Mouse (Mus musculus) frontal cortex, postnatal 36 days (tissue): ENCODE measurements around the gene Fam192a.
A peak's percentile ranks its signal among the peaks of the same experiment; 100 is the strongest.

Experiments
- DNase-seq, 2 experiments: peaks; one replicate each; pipeline ENCODE4 v3.0.0; 2022; ENCODE audit warnings: low spot score in 2 of 2

The Fam192a gene

DNA sequence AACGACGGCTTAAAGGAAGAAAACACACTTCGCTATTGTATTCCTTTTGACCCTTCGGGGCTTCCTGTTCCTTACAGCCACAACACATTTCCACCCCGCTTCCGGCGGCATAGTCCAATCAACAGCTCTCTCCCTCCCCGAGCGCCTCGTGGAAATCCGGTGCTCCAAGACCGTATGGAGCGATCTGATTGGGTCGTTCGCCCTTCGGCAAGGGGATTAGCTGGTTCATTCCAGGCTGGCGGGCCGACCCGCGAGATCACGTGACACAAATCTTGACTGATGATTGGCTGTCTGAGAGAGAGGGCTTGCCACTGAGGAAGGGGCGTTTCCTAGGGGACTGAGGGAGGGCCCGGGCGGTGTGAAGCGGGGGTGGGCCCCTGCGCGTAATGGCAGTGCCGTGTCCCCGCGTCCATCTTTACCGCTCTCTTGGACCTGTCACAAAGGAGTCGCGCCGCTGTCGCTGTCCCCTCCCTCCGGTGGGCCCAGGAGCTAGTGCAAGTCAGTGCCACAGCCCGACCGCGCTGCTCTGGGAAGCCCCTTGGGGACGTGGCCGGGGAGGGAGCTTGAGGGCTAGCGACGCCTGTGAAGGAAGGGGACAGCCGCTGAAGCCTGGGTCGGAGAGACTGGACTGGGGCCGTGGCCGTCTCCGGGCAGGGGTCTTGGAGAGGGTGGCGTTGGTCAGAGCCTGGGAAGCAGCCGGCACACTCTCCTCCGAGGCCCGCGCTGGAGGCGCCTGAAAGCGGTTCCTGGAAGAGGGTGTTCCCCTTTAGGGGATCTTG is at the start of gene Fam192a, which contains the start of gene Rspry1:
TSS of gene Fam192a (minus strand) at position 391 of the 779 bp plus-strand sequence.
TSS of gene Rspry1 (plus strand) at position 331 of the 779 bp plus-strand sequence.
- DNase-seq, result peak; percentile 100

DNA sequence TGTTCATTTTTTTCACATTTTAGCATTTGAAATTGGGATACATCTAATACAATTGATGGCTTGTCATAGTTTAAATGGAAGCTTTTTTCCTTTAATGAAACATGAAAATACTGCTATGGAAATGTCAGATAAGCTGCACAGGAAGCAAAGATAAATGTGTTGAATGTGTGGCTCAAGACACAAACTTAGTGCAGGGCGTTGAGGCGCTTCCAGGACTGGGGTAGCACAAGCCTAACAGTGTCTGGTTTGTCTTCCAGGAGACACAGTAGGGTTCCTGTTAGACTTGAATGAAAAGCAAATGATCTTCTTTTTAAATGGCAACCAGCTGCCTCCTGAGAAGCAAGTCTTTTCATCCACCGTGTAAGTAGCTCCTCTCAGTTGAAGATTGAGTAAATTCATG is 47.7 kb upstream of the Fam192a start:
- DNase-seq, result no peak

DNA sequence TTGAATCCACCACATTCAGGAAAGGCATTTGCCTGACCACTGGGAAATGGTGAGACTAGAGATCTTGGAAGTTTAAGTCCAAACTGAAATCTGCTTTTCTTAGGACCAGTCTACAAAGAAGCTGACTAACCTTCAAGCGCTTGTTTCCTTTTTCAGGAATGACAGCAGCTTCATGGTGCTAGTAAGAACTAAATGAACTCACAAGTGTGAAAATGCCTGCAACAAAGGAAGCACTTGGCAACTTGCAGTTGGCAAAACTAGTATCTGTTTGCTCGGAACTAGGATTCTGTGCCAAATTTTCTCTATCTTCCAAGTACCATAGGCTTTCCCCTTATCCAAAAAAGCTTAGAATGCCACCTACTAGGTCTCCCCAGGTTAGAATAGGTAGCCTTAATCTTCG is 44.4 kb upstream of the Fam192a start:
- DNase-seq, result no peak

DNA sequence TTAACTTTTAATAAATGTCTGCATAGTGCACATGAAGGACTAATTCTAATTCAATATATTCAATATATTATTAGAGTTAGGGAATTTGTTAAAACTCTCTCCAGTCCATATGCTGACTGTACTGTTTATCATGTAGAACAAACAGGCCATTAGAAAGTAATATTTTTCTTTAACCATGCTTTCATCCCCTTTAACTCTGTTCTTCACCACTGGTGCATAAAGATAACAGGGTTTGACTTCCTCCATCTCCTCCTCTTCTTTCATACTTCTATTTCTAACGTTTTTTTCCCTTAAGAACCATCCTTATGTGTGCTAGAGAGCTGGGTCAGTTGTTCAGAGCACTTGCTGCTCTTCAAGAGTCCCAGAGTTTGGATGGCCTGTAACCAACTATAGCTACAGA is 43.4 kb upstream of the Fam192a start:
- DNase-seq, result no peak

DNA sequence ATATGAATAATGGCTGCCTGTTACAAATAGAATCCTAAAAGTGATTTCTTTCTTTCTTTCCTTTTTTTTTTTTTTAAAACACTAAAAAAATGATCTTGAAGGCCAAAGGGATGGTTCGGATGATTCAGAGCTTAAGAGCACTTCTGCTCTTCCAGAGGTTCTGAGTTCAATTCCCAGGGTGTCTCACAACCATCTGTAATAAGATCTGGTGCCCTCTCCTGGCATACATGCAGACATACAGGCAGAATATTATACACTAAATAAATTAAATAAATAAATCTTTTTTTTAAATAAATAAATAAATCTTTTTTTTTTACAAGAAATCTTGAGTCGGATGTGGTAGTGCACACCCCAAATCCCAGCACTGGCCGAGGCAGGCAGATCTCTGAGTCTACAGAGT is 40.1 kb upstream of the Fam192a start:
- DNase-seq, result no peak

DNA sequence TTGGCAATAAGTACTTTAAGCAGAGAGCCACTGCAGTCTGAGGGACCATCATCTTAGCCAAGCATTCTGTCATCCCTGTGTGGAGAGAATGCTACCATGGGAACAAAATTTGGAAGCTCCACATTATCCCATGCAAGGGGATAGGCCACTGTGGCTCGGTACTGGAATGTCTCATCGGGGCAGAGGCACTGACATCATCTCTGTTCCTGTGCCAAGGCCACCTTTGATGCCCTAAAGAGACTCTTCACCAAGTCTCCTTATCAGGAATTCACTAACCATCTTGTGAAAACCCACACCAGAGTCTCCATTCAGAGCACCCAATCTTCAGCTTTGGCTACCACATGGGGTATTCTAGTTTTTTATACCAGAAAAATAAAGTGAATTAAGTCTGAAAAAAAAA is 39.4 kb upstream of the Fam192a start:
- DNase-seq, result no peak

DNA sequence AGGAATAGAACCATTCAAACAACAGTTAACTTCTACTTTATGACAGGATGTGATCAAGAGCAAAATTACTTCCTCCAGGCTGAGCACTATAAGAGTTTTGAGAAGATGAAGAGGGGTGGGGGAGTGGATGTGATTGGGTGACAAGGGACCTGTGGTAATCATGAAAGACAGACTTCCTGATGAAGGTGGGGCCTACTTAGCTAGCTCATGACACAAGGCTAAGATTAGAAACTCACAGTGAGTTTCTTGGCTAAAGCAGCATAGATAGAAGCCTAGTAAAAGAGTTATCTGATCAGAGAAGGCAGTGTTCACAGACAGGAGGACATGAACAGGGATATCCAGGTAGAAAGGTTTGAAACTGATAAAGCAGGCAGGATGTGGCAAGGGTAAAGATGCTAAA is 32.4 kb upstream of the Fam192a start:
- DNase-seq, result no peak

DNA sequence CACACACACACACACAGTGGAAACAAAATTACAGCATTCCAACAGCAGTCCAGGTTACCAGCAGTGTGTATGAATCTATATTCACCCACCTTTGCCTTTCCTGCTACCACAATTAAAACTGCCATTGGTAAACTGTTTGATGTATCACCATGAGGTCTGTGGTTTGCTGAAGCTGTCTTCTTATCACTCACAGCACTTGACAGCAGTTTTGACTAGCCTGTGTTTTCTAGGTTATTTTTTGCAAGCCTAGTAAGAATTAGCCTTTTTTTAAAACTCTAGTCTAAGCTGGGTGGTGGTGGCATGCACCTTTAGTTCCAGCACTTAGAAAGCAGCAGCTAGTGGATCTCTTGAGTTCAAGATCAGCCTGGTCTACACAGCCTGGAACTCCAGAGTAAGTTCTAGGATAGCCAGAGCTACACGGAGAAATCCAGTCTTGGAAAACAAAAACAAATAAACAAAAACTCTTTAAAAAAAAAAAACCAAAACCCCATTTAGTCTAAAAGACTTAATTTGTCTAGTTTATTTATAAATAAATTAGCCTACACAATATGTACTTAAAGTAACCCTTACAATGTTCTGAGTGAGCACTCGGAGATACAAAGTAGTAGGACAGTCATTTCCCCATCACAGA is 31.9 kb upstream of the Fam192a start:
- no peak for DNase-seq

DNA sequence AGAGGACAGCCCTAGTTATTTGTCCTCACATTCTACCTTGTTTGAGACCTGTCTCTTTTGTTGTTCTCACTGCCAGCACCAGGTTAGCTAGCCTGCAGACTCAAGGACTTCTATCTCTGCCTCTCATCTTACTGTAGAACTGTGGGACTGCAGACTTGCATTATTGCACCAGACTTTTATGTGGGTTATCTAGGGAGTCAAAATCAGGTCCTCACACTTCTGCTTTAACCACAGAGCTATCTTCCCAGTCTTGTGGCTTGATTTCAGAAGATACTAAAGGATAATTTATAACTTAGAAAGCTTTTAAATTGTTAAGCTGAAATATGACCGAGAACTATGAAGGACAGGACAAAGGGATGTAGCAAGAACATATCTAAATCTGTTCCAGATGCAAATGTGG is 23.1 kb upstream of the Fam192a start:
- DNase-seq, result no peak

DNA sequence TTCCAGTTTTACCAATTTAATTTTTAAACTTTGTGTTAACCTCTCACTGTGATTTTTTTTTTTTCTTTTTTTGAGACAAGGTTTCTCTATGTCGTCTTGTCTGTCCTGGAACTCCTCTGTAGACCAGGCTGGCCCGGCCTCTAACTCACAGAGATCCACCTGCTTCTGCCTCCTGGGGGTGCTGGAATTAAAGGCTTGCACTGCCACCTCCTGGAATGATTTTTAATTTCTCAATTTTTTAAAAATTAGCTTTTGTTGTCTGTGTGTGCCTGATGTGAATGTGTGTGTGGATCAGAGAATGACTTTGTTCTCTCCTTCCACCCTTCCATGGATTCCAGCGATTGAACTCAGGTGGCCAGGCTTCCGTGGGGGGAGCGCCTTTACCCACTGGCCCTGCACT is 5.3 kb upstream of the Fam192a start:
- no peak for DNase-seq

DNA sequence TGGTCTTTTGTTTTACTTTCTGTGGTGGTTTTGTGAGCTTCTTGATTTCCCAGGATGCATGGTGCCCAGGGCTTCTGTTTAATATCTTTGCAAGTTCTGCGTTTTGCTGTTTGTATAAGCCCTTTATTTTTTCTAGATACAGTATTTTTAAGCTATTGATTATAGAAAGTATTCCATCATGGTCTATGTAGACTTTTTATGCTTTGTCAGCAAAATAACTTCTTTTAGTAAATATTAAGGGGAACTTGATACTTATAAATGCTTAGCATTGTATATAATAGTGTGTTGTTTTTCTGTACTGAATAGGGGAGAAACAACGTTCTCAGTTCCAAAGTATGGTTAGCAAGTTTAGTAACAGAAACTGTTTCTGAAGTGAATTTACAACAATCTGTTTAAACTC is 2.2 kb upstream of the Fam192a start:
- DNase-seq, result no peak

DNA sequence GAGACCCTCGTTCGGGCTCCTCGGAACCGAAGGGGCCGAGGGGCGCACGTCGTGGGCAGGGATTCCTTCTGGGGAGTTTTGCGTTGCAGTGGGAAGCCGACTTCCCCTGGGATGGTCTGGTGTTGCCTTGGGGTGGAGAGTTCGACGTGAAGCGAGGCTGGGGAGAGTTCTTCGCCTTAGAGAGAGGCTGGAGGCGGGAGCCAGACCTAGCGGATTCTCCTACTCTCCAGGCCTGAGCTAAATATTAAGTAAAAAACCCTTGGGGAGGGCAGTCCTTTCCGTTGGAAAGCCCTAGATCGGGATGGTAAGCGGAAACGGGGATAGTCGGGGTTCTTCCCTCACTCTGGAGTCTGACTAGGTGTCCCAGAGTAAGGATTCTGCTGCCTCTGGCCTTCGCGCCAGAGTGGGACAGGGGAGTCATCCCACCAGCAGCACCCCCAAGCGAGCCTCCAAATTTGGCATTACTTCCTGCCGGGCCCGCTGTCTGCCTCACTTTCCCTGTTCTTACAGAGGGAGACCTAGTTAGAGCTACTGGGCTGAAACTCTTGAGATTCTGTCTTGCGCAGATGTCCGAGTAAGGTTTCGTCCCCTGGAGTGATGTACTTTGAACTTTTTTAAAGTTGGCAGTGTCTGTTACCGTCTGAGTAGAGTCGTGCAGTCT is 804 bp upstream of the Fam192a start:
- peak in 1 of 2 experiments; percentile 13 for DNase-seq

DNA sequence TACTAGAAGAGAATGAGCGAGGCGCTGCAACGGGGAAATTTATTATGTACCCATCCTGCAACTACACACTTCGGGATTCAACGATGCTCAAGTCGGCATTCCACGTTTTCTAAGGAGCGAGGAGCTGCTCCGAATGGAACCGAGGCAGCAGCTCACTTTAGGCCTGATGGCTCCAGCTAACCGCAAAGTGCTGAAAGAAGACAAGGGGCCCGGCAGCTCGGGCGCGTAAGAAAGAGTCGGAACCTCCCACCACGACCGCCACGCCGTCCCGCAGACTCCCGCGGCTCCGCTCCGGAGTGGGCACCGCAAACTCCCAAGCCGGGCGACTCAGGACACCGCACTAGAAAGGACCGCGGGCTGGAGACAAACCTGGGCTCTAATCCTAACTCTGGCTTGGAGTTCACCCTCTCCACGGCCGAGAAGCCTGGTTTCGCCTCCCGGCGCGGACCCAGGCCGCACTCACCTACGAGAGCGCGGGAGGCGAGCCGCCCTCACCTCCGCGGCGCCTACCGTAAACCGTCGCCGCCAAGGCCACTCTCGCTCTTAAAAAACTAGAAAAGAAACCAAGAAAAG is 677 bp downstream of the Fam192a start:
- DNase-seq, result peak in 1 of 2 experiments; percentile 32

DNA sequence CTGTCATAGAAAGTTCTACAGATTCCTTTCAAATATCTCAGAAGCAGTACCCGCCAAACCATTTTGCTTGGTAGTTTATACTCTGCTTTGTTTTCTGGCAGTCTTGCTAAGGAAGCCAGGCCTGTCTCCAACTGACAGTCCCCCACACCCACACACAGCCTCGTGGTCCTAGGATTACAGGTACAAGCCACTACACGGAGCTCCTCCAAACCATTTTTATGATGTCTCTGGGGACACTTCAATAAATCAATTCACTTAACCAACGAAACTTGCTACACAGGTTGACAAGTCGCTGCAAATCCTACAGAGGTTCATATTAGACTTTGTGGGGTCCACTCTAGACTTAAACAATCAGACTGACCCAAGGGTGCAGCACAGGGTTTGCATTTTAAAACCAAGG is 1.3 kb downstream of the Fam192a start:
- DNase-seq, result no peak

DNA sequence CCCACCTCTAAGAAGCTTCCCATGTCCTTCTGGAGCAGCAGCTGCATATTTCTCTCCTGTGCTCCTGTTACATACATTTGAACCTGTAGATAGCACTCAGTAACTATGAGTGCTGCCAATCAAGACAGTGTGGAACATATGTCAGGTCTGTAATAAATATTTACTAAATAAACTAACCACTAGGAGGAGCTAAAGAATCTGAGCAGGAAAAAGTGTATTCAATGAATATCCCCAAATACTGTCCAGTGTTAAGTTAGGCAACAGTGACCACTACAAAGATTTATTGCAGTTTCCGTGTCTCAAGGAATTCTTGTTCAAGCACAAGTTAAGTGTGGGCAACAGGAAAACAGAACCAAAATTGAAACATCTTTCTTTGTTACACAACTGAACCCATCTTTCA is 7.6 kb downstream of the Fam192a start:
- no peak for DNase-seq

DNA sequence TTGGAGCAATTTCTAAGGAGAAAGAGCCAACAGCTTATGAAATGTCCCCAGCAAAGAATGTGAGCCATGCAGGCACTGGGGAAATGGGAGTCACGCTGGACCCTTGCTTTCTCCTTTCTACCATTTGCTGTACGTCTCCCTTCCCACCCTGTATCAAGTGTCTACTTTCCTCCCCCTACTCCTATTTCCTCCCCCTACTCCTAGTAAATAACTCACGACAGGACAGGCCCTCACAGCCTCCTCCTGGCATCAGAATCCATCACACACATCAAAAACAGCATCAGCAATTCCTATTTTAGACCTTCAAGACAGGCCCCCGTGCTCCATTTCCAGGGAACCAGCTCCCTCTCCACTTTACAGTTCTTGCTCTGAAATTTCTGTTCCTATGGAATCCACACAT is 10.1 kb downstream of the Fam192a start:
- no peak for DNase-seq

DNA sequence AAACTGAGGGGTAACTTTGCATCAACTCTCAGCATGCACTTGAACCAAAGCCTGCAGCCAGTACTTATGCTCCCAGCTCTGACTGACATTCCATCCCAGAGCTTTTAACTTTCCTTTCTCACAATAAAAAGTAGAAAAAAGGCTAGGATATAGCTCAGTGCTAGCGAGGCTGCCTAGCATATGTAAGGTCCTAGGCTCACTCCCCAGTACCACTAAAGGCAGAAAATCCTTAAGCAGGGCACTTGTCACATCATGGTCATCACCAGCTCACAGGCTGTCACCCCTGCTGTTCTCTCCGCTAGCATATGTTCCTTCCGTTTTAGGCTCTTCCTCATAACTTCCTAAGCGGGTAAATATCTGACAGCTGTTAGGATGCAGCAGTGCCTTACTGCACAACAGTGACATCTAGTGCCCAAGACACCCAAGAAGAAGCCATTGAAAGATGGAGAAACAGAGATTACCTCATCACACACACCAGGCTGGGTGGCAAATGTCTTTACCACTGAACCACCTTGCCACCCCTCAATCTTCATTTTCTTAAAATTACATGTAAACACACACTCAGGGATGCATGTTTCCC is 17.5 kb downstream of the Fam192a start:
- DNase-seq, result peak; percentile 27 to 77

DNA sequence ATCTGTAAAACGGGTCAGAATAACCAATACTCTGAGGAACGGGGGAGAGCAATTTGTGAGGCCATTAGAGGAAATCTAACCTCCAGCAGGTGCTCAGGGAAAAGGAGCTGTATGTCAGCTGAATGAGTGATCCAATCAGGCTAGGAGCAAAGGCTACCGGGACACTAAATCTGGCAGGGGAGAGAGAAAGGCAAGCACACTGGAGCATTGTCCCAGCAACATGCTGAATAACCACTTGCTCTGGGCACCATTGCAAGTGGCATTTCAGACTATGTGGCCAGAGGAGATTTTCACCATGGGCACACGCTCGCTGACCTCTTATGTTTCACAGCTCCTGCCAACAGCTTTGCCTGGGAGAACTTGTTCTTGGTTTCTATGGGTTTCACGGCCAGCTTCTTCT is 19.2 kb downstream of the Fam192a start:
- DNase-seq, result no peak

DNA sequence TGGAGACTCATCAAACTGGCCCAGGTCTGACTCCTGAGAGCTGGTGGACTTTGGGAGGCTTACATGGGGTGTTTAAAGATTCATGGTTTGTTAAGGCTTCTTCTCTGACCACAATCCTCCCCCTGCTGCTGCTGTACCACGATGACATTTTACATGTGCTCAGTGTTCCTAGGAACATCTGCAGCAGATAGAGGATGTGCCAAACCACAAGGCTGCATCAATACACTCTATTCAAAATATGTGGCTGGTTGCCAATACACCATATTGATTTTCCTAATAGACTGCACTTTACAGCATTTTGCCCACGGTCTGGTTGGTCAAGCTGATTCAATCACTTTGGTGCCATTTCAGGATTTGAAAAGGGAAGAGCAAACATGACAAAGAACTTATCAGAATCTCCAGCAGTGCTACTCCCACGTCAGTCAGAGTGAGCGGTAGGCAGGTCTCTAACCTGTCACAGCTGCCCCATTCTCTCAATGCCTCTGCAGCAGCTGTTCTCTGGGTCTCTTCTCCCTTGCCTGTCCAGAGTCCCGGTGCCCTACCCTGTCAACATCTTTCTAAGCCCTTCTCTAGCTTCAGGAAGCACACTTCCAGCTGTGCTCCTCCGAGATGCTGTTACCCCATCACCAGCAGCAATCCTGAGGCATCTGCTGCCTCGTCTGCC is 19.8 kb downstream of the Fam192a start:
- DNase-seq, result no peak

DNA sequence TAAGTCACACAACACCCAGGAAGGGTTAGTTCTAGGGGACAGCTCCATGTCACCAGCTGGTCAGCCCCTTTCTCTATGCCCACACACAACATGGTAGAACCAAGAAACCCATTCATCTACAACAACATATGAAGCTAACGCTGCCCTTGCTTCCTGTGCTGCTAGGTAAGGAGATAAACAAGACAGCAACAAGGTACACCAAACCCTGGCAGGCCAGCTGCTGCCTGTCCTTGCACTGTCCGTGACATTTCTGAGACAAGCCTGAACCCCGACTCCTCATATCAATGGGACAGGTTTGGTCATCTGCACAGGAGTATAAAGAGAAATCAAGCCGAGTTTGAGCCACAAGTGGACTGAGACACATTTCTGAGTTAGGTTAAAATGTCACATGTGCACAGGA is 26.6 kb downstream of the Fam192a start:
- no peak for DNase-seq

DNA sequence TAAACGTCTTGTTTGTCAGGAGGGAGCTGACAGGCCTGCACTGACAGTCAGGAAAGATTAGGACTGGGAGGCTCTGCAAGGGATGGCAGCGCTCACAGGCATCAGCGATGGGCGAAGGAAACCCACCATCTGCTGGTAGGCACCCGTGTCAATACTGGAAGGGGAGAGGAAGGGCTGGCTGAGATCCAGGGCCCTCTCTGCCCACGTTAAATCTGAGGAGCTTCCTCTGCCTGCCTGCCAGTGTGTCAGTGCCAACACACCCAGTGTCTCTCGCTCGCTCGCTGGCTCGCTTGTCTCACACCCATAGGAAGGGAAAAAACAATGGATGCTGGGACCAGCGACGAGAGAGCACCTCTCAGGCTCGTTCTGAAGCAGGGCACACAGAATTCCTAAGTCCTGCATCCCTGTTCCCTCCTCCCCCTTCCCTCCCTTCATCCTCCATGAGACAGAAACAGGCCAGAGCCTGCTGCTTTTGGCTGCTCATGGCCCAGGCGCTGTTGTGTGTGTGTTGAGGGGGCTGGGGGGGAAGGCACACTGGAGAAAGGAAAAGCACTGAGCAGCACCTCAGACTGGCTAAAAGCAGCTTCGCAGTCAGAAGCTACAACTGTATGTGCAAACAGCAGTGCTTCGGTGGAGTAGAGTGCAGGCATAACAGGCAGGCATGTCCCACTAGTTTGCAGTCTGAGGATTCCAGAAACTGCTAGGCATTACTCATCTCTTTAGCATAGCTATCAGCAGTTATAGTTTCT is 27.5 kb downstream of the Fam192a start:
- peak; percentile 76 to 81 for DNase-seq
